Mouse (Mus musculus) hindbrain, embryonic 16.5 days (tissue): ENCODE results near the gene Hnrnpu. TPM values are rescaled to one million over a fixed set of nuclear protein-coding genes. Genes with fewer than 3 reads are reported as not detected.
"Not testable (repeated sequence)": the region's sequence is repeated elsewhere in the genome, so short reads cannot be mapped to it uniquely, and the experiment has no call there.

Source experiments
- ATAC-seq: fragments of 200-750 bp; cut with Nextera tagmentation; 2 replicates; pipeline ENCODE4 v1.8.0; 2017; ENCODE audit warnings: moderate TSS enrichment, moderate library complexity
- H3K27ac ChIP-seq: fragments of 300-500 bp; sonication (generic); 2 replicates; pipeline ENCODE4 v1.5.1; 2014; ENCODE audit warnings: low read depth, mild to moderate bottlenecking, control low read depth, low read length, moderate library complexity
- H3K27me3 ChIP-seq: fragments of 300-500 bp; sonication (generic); replicated peaks from 2 replicates; pipeline ENCODE4 v1.6.1; 2014; ENCODE audit warnings: low read length; ENCODE audit not compliant: control insufficient read depth, insufficient read depth
- H3K36me3 ChIP-seq: fragments of 300-500 bp; sonication (generic); 2 replicates; pipeline ENCODE4 v1.6.1; 2014; ENCODE audit warnings: mild to moderate bottlenecking, low read length, moderate library complexity, mixed read lengths; ENCODE audit not compliant: control insufficient read depth, insufficient read depth
- H3K4me1 ChIP-seq: fragments of 300-500 bp; sonication (generic); 2 replicates; pipeline ENCODE4 v1.6.1; 2014; ENCODE audit warnings: low read depth, low read length; ENCODE audit not compliant: control insufficient read depth, insufficient read depth
- H3K4me2 ChIP-seq: fragments of 300-500 bp; sonication (generic); 2 replicates; pipeline ENCODE4 v1.6.1; 2014; ENCODE audit warnings: mild to moderate bottlenecking, low read length, control low read depth, moderate library complexity
- H3K4me3 ChIP-seq: fragments of 300-500 bp; sonication (generic); 2 replicates; pipeline ENCODE4 v1.5.1; 2014; ENCODE audit warnings: mild to moderate bottlenecking, low read length, control low read depth, moderate library complexity
- H3K9ac ChIP-seq: fragments of 300-500 bp; sonication (generic); 2 replicates; pipeline ENCODE4 v1.6.1; 2014; ENCODE audit warnings: low read depth, mild to moderate bottlenecking, control low read depth, low read length, moderate library complexity
- H3K9me3 ChIP-seq: fragments of 300-500 bp; sonication (generic); 2 replicates; pipeline ENCODE4 v1.6.1; 2014; ENCODE audit warnings: mild to moderate bottlenecking, low read length, moderate library complexity; ENCODE audit not compliant: control insufficient read depth
- WGBS: fragments of 180-500 bp; shearing (Covaris S2); extraction: QIAGEN DNeasy Blood & Tissue Kit; methylation state at CpG from one replicate; pipeline ENCODE4 v1.1.7; 2014; 5-methylcytosine and 5-hydroxymethylcytosine counted together
- polyA plus RNA-seq: library from polyadenylated mRNA; unstranded; fragments of >200 nt; fragmentation: Nextera tagmentation; extraction: Ambion mirVana; gene quantifications from 2 replicates; pipeline ENCODE4 v1.2.1, GENCODE M21; 2015

The Hnrnpu gene
- polyA plus RNA-seq, 1 experiment from 2014 or later, result 162 TPM

DNA sequence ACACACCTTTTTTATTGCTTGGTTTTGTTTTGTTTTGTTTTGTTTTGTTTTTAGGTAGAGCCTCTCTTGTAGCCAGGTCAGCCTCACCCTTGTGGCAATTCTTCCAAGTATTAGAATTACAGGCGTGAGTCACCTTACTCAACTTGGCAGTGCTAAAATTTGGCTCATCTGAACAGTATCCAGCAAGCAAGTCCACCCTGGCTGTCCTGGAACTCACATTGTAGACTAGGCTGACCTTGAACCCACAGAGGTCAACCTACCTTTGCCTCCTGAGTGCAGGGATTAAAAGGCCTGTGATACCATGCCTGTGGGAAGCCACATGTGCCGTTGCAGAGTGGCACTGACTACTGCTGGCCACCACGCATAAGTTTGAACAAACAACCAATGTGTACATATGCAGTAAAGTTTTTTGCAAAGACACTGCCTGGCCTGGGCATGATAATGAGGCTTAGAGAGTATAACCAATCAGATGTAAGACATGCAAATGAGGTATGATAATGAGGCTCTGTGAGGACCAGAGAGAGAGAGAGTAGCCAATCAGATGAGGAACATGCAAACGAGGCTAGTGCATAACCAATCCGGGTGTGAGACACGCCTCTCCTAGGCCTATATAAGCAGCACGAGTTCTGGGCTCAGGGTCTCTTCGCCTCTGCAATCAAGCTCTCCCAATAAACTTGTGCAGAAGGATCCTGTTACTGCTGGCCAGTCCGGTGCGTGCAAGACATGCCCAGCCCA is 6.6 kb upstream of the Hnrnpu start:
- H3K9ac ChIP-seq, H3K4me3 ChIP-seq, ATAC-seq, H3K4me2 ChIP-seq, H3K27ac ChIP-seq, H3K36me3 ChIP-seq, H3K9me3 ChIP-seq, H3K27me3 ChIP-seq, H3K4me1 ChIP-seq: not testable (repeated sequence)
- whole genome bisulfite sequencing, result 96% methylated on average over 10 of the region's 10 CpGs

DNA sequence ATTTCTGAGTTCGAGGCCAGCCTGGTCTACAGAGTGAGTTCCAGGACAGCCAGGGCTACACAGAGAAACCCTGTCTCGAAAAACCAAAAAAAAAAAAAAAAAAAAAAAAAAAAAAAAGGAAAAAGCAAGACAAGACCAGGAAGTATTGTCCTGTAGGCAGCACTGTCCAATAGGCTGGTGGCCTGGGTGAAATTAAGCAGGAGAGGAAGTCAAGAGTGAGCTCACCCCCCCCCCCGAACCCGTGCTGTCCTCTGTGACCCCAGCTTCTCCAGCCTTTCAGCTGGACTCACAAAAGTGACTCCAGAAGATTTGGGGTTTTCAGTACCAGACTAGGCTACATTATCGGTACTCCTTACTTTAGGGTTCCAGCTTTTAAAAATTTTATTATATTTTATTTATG is 5.0 kb upstream of the Hnrnpu start:
- Histone ChIP-seq H3K9me3 (no peaks in the 10 kb centered on the region), H3K4me1 (peaks cover 4% of the 10 kb centered on the region; the same call in 1 of the 2 replicates), H3K36me3 (no peaks in the 10 kb centered on the region), H3K4me2 (no peak overlapping the region), H3K27ac (no peak overlapping the region), H3K27me3 (no peaks in the 10 kb centered on the region), H3K4me3 (no peak overlapping the region), H3K9ac (no peak overlapping the region)
- no peak for ATAC-seq
- 86% methylated on average over 4 of the region's 5 CpGs for WGBS

DNA sequence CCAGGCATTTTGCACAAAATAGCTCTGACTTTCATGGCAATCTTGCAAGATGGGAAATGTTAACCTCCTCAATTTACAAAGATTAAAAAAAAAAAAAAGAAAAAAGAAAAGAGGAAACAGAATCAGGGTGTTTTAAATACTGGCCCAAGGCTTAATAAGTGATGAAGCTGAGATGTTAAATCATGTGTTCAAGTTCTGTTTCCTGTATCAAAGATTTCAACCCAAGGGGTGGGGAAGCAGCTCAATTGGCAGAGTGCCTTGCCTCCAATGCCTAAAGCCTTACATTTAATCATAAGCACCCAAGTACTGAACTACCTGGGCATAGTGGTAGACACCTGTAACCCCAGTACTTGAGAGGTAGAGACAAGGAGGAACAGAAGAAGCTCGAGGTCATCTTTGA is 4.5 kb upstream of the Hnrnpu start:
- ATAC-seq, result no peak
- H3K27ac ChIP-seq, result no peak overlapping the region
- H3K4me1 ChIP-seq, result peaks cover 4% of the 10 kb centered on the region; the same call in 1 of the 2 replicates
- WGBS, result 83% methylated on average over 1 of the region's 1 CpGs
- no peaks in the 10 kb centered on the region for H3K27me3 ChIP-seq
- no peak overlapping the region for H3K9ac ChIP-seq
- no peaks in the 10 kb centered on the region for H3K36me3 ChIP-seq
- H3K4me3 ChIP-seq, result no peak overlapping the region
- no peaks in the 10 kb centered on the region for H3K9me3 ChIP-seq
- no peak overlapping the region for H3K4me2 ChIP-seq

DNA sequence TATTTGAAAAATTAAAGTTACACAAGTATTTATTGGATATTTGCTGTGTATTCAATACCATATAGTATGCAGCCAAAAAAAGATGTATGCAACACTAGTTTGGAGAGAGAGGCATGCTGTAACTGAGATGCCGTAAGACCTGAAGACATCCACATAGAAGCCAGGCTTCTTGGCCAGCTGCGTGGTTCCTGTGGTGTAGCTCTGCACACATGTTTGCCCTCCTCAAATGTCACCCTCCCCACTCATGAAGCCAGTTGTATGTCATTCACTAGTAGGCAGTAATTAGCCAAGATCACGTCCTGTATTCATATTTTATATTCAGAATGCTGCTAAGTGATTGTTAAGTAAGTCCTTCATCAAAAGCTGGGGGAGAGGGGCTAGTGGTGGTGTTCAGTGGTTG is 3.8 kb upstream of the Hnrnpu start:
- no peak for ATAC-seq
- H3K4me3 ChIP-seq, result no peak overlapping the region
- no peak overlapping the region for H3K4me2 ChIP-seq
- H3K36me3 ChIP-seq, result no peaks in the 10 kb centered on the region
- no peaks in the 10 kb centered on the region for H3K27me3 ChIP-seq
- WGBS, result 90% methylated on average over 3 of the region's 3 CpGs
- H3K9ac ChIP-seq, result no peak overlapping the region
- H3K4me1 ChIP-seq, result peaks cover 4% of the 10 kb centered on the region; the same call in 1 of the 2 replicates
- H3K9me3 ChIP-seq, result no peaks in the 10 kb centered on the region
- H3K27ac ChIP-seq, result no peak overlapping the region

DNA sequence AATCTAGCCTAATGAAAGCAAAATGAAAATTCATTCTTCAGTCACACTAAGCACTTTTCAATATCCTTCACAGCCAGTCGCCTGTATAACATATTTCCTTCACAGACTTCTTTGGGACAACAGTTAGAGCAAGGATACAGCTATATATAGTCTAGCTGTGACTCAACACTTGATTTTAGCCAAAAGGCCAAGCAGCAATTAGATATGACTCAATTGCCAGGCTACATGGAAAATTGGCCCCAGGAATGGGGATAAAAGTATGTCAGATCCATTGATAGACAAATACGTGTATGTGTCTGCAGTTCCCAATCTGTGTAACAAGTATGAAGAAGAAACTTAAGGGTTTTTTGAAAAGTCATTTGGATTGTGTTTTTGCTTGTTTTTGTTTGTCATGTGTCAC is 2.6 kb upstream of the Hnrnpu start:
- no peak overlapping the region for H3K27ac ChIP-seq
- peaks cover 5% of the 10 kb centered on the region for H3K4me1 ChIP-seq
- no peak for ATAC-seq
- H3K9me3 ChIP-seq, result no peaks in the 10 kb centered on the region
- no peaks in the 10 kb centered on the region for H3K27me3 ChIP-seq
- no peak overlapping the region for H3K4me2 ChIP-seq
- no peak overlapping the region for H3K4me3 ChIP-seq
- H3K36me3 ChIP-seq, result no peaks in the 10 kb centered on the region
- H3K9ac ChIP-seq, result no peak overlapping the region
- 97% methylated on average over 2 of the region's 2 CpGs for WGBS

DNA sequence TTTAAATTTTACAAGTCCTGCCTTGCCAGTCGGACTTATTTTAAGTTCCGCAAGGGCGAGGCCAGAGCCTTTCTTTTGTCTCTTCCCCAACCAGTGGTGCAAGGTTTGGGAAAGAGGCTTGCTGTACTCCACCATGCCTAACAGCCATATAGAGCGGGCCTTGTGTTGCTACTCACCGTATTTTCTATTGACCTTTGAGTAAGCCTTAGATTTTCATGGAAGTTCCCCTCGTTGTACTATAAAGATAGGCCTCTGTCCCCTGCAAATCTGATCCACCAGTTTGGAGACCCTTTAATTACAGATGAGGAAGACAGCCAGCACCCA is 683 bp upstream of the Hnrnpu start:
- Histone ChIP-seq H3K4me2 (peak overlapping the region; percentile 64), H3K9ac (peak overlapping the region; percentile 80), H3K4me1 (peaks cover 18% of the 10 kb centered on the region), H3K36me3 (no peaks in the 10 kb centered on the region), H3K27me3 (no peaks in the 10 kb centered on the region), H3K9me3 (no peaks in the 10 kb centered on the region), H3K4me3 (peak overlapping the region; percentile 99), H3K27ac (peak overlapping the region; percentile 99)
- no peak for ATAC-seq
- 3% methylated on average over 6 of the region's 6 CpGs for WGBS

DNA sequence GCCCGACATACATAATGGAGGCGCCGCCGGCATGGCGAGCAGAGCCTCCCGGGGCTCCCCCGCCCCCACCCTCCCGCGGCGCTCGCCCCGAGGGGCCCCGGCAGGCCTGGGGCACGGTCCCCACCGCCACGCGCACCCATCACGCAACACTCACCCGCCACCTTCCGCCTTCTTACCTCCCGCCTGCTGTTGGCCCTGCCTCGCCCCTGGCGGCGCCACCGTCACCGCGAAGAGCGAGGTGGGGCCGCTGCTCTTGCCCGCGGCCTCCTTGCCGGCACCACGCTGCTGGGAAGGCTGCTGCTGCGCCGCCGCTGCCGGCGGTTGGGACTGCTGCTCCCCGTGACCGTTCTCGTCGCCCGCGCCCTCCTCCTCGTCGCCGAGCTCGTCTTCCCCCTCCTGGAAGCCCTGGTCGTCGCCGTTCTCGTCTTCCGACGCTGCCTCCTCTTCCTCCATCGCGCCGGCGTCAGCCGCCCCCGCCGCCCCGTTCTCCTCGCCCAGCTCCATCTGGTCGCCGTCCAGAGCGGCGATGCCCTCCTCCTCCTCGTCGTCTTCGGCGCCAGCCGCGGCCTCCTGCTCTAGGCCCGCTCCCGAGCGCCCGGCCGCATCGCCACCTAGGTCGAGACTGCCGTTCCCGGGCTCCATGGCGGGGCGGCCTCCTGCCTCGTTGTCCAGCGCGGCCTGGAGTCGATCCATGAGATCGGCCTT is 668 bp downstream of the Hnrnpu start:
- peaks cover 23% of the 10 kb centered on the region for H3K4me1 ChIP-seq
- under 1% methylated on average over 74 of the region's 89 CpGs for WGBS

DNA sequence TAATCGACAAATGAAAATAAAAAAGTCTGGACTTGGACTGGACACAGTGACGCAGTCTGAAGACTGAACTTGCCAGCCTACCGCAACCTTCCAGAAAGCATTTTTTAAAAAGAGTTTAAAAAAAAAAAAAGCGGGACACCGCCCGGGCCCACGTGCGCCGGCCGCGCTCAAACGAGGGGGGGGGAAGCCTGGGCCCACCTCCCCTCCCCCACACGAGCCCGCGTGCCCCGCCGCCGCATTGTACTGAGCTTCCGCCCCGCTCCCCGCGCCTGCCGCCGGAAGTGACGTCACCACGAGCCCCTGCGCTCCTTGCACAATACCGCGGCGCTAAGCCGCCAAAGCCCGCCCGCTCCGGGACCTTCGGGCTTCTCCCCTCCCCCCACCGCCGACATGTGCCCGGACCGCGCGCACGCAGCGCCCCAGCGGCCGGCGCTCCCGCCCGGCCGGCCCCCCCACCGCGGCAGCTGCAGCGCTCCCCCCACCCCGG is 1.3 kb downstream of the Hnrnpu start:
- under 1% methylated on average over 41 of the region's 53 CpGs for WGBS
- peak overlapping the region; percentile 73 for H3K4me2 ChIP-seq
- H3K27me3 ChIP-seq, result no peaks in the 10 kb centered on the region
- H3K9ac ChIP-seq, result peak overlapping the region; percentile 98
- ATAC-seq, result peak; percentile 92
- H3K36me3 ChIP-seq, result peaks cover 14% of the 10 kb centered on the region
- peak overlapping the region; percentile 99 for H3K4me3 ChIP-seq
- no peaks in the 10 kb centered on the region for H3K9me3 ChIP-seq
- peaks cover 23% of the 10 kb centered on the region for H3K4me1 ChIP-seq
- H3K27ac ChIP-seq, result peak overlapping the region; percentile 99

More for the DNA sequence above, 668 bp downstream of the Hnrnpu start:
- peak; percentile 68 for ATAC-seq
- peak overlapping the region; percentile 98 for H3K9ac ChIP-seq
- no peaks in the 10 kb centered on the region for H3K9me3 ChIP-seq
- H3K27me3 ChIP-seq, result no peaks in the 10 kb centered on the region
- peak overlapping the region; percentile 99 for H3K4me3 ChIP-seq
- H3K27ac ChIP-seq, result peak overlapping the region; percentile 99
- H3K4me2 ChIP-seq, result peak overlapping the region; percentile 13
- peaks cover 10% of the 10 kb centered on the region for H3K36me3 ChIP-seq

DNA sequence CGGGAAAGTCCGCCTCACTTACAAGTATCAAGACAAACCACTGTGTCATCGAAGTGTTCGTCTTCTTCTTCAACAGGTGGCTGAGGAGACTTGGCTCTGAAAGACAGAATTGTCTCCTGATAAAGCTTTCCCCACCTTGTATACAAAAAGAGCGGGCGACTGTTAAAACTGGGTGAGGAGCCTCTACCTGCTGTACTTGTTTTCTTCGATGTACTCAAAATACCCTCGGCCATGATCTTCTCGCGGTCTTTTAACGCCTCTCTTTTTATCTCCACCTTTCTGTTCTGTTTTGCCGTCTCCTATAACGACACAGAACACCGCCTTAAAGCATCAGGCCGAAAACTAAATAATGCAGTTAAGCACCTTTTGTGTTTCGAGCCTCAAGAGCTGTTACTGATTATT is 1.7 kb downstream of the Hnrnpu start:
- Histone ChIP-seq H3K9me3 (no peaks in the 10 kb centered on the region), H3K9ac (peak overlapping the region; percentile 98), H3K27me3 (no peaks in the 10 kb centered on the region), H3K36me3 (peaks cover 18% of the 10 kb centered on the region), H3K27ac (peak overlapping the region; percentile 99), H3K4me1 (peaks cover 23% of the 10 kb centered on the region), H3K4me3 (peak overlapping the region; percentile 99), H3K4me2 (peak overlapping the region; percentile 73)
- no peak for ATAC-seq
- WGBS, result under 1% methylated on average over 16 of the region's 16 CpGs
